Mouse (Mus musculus): ENCODE measurements around the gene Apol6. TPM values are rescaled to one million over a fixed set of nuclear protein-coding genes. Genes with fewer than 3 reads are reported as not detected.

Gene Apol6
- polyA plus RNA-seq, 1 experiment: 5.2 TPM

- H3K27me3 ChIP-seq (ENCODE audit: control insufficient read depth, insufficient read depth, low read length): no peaks in the 10 kb centered on the region
- WGBS: 86% methylated on average over 6 of the region's 6 CpGs
- H3K27ac ChIP-seq (ENCODE audit: control insufficient read depth, insufficient read depth, low read length): no peak overlapping the region
- DNase-seq: no peak
- no peaks in the 10 kb centered on the region for H3K36me3 ChIP-seq (ENCODE audit: control insufficient read depth, insufficient read depth, low read length)
- no peak overlapping the region for H3K4me3 ChIP-seq (ENCODE audit: control insufficient read depth, insufficient read depth, low read length)
- no peak for TF ChIP-seq CTCF (IDR thresholded peaks at IDR 0.05; ENCODE audit: borderline replicate concordance, control insufficient read depth, extremely low read depth, insufficient read depth, low read length, poor library complexity)
- no peak for TF ChIP-seq POLR2A (IDR thresholded peaks at IDR 0.05; ENCODE audit: control insufficient read depth, extremely low read depth, insufficient read depth, low read length, poor library complexity)
- H3K4me1 ChIP-seq (replicated peaks; ENCODE audit: control insufficient read depth, insufficient read depth, low read length): no peaks in the 10 kb centered on the region
Observed at GRCm38 (mm10) chr15:77027675-77028074, 16.9 kb upstream of the Apol6 start.

GRCm38 (mm10) chr15:77029331-77029991 lies 15.1 kb upstream of the Apol6 start:
- H3K27ac ChIP-seq (ENCODE audit: control insufficient read depth, insufficient read depth, low read length): no peak overlapping the region
- no peaks in the 10 kb centered on the region for H3K36me3 ChIP-seq (ENCODE audit: control insufficient read depth, insufficient read depth, low read length)
- peak; percentile 14 for DNase-seq
- 33% methylated on average over 7 of the region's 7 CpGs for WGBS
- TF ChIP-seq POLR2A (IDR thresholded peaks at IDR 0.05; ENCODE audit: control insufficient read depth, extremely low read depth, insufficient read depth, low read length, poor library complexity) (no peak), CTCF (IDR thresholded peaks at IDR 0.05; ENCODE audit: borderline replicate concordance, control insufficient read depth, extremely low read depth, insufficient read depth, low read length, poor library complexity) (peak; percentile 33; the same call in 1 of the 2 replicates)
- H3K4me1 ChIP-seq (replicated peaks; ENCODE audit: control insufficient read depth, insufficient read depth, low read length): no peaks in the 10 kb centered on the region
- H3K4me3 ChIP-seq (ENCODE audit: control insufficient read depth, insufficient read depth, low read length): no peak overlapping the region
- no peaks in the 10 kb centered on the region for H3K27me3 ChIP-seq (ENCODE audit: control insufficient read depth, insufficient read depth, low read length)

GRCm38 (mm10) chr15:77031271-77031670 lies 13.3 kb upstream of the Apol6 start:
- WGBS: 84% methylated on average over 3 of the region's 3 CpGs
- DNase-seq: no peak
- no peaks in the 10 kb centered on the region for H3K27me3 ChIP-seq (ENCODE audit: control insufficient read depth, insufficient read depth, low read length)
- H3K36me3 ChIP-seq (ENCODE audit: control insufficient read depth, insufficient read depth, low read length): no peaks in the 10 kb centered on the region
- no peak overlapping the region for H3K4me3 ChIP-seq (ENCODE audit: control insufficient read depth, insufficient read depth, low read length)
- TF ChIP-seq POLR2A (IDR thresholded peaks at IDR 0.05; ENCODE audit: control insufficient read depth, extremely low read depth, insufficient read depth, low read length, poor library complexity) (no peak), CTCF (IDR thresholded peaks at IDR 0.05; ENCODE audit: borderline replicate concordance, control insufficient read depth, extremely low read depth, insufficient read depth, low read length, poor library complexity) (no peak)
- no peaks in the 10 kb centered on the region for H3K4me1 ChIP-seq (replicated peaks; ENCODE audit: control insufficient read depth, insufficient read depth, low read length)
- no peak overlapping the region for H3K27ac ChIP-seq (ENCODE audit: control insufficient read depth, insufficient read depth, low read length)

GRCm38 (mm10) chr15:77034526-77034925 lies 10.0 kb upstream of the Apol6 start:
- no peak for DNase-seq

GRCm38 (mm10) chr15:77035643-77036042 lies 8.9 kb upstream of the Apol6 start:
- no peak for TF ChIP-seq CTCF (IDR thresholded peaks at IDR 0.05; ENCODE audit: borderline replicate concordance, control insufficient read depth, extremely low read depth, insufficient read depth, low read length, poor library complexity)
- TF ChIP-seq POLR2A (IDR thresholded peaks at IDR 0.05; ENCODE audit: control insufficient read depth, extremely low read depth, insufficient read depth, low read length, poor library complexity): no peak
- Histone ChIP-seq H3K27ac (ENCODE audit: control insufficient read depth, insufficient read depth, low read length) (no peak overlapping the region), H3K27me3 (ENCODE audit: control insufficient read depth, insufficient read depth, low read length) (no peaks in the 10 kb centered on the region), H3K4me3 (ENCODE audit: control insufficient read depth, insufficient read depth, low read length) (no peak overlapping the region), H3K36me3 (ENCODE audit: control insufficient read depth, insufficient read depth, low read length) (no peaks in the 10 kb centered on the region), H3K4me1 (replicated peaks; ENCODE audit: control insufficient read depth, insufficient read depth, low read length) (no peaks in the 10 kb centered on the region)
- 90% methylated on average over 3 of the region's 3 CpGs for WGBS
- no peak for DNase-seq

More at GRCm38 (mm10) chr15:77034526-77034925, 10.0 kb upstream of the Apol6 start:
- Histone ChIP-seq H3K4me3 (ENCODE audit: control insufficient read depth, insufficient read depth, low read length) (no peak overlapping the region), H3K27ac (ENCODE audit: control insufficient read depth, insufficient read depth, low read length) (no peak overlapping the region), H3K4me1 (replicated peaks; ENCODE audit: control insufficient read depth, insufficient read depth, low read length) (no peaks in the 10 kb centered on the region), H3K27me3 (ENCODE audit: control insufficient read depth, insufficient read depth, low read length) (no peaks in the 10 kb centered on the region), H3K36me3 (ENCODE audit: control insufficient read depth, insufficient read depth, low read length) (no peaks in the 10 kb centered on the region)
- 89% methylated on average over 6 of the region's 6 CpGs for WGBS
- no peak for TF ChIP-seq POLR2A (IDR thresholded peaks at IDR 0.05; ENCODE audit: control insufficient read depth, extremely low read depth, insufficient read depth, low read length, poor library complexity)
- TF ChIP-seq CTCF (IDR thresholded peaks at IDR 0.05; ENCODE audit: borderline replicate concordance, control insufficient read depth, extremely low read depth, insufficient read depth, low read length, poor library complexity): no peak

GRCm38 (mm10) chr15:77036320-77036988 lies 8.1 kb upstream of the Apol6 start:
- no peak overlapping the region for H3K27ac ChIP-seq (ENCODE audit: control insufficient read depth, insufficient read depth, low read length)
- no peaks in the 10 kb centered on the region for H3K4me1 ChIP-seq (replicated peaks; ENCODE audit: control insufficient read depth, insufficient read depth, low read length)
- no peak overlapping the region for H3K4me3 ChIP-seq (ENCODE audit: control insufficient read depth, insufficient read depth, low read length)
- no peak for TF ChIP-seq CTCF (IDR thresholded peaks at IDR 0.05; ENCODE audit: borderline replicate concordance, control insufficient read depth, extremely low read depth, insufficient read depth, low read length, poor library complexity)
- TF ChIP-seq POLR2A (IDR thresholded peaks at IDR 0.05; ENCODE audit: control insufficient read depth, extremely low read depth, insufficient read depth, low read length, poor library complexity): no peak
- no peaks in the 10 kb centered on the region for H3K36me3 ChIP-seq (ENCODE audit: control insufficient read depth, insufficient read depth, low read length)
- no peak for DNase-seq
- H3K27me3 ChIP-seq (ENCODE audit: control insufficient read depth, insufficient read depth, low read length): no peaks in the 10 kb centered on the region
- whole genome bisulfite sequencing: 91% methylated on average over 11 of the region's 11 CpGs

Measured in thymus, adult 2 months (tissue).